Mouse (Mus musculus) thymus, adult 2 months (tissue): Measurements from ENCODE around the gene Gng2.

Experiments used
- CTCF ChIP-seq: fragments of 200-500 bp; IDR thresholded peaks from 2 replicates; pipeline ENCODE4 v1.5.1; 2012; ENCODE audit warnings: mild to moderate bottlenecking, control low read depth, low read length, moderate library complexity, borderline replicate concordance; ENCODE audit not compliant: control insufficient read depth, poor library complexity, insufficient read depth; ENCODE audit errors: extremely low read depth
- POLR2A ChIP-seq: fragments of 200-500 bp; IDR thresholded peaks from 2 replicates; pipeline ENCODE4 v1.6.1; 2012; ENCODE audit warnings: mild to moderate bottlenecking, low read length, control low read depth, moderate library complexity; ENCODE audit not compliant: control insufficient read depth, poor library complexity, insufficient read depth; ENCODE audit errors: extremely low read depth

DNA sequence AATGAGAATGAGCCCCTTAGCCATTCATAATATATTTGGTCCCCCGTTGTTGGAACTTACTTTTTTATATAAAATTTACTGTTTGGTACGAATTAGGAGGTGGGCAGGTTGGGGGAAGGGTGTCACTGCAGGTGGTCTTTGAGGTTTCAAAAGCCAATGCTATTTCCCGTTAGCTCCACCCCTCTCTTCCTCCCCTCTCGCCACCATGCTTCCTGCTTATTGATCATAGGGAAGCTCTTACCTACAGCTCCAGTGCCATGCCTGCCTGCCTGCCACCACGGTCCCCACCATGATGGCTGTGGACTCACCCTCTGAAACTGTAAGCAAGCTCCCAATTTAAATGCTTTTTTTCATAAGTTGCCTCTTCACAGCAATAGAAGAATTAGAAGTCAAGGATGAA, 16.6 kb upstream of the Gng2 start:
- TF ChIP-seq POLR2A (no peak), CTCF (no peak)
